Mouse (Mus musculus) embryo, embryonic 11 days (tissue): ENCODE measurements around the gene Jmjd7.

Experiments used
- DNase-seq: peaks from one replicate; pipeline ENCODE4 v3.0.0-alpha.2; 2015

Gene Jmjd7

GRCm38 (mm10) chr2:120064639-120065038 is 37.4 kb downstream of the Jmjd7 start:
- no peak for DNase-seq

- no peak for DNase-seq
Measured at GRCm38 (mm10) chr2:120065243-120065642, 38.0 kb downstream of the Jmjd7 start.

- DNase-seq: no peak
Measured at GRCm38 (mm10) chr2:120066224-120066623, 38.9 kb downstream of the Jmjd7 start.

- DNase-seq: peak; percentile 72
Measured at GRCm38 (mm10) chr2:120068555-120069465, 41.5 kb downstream of the Jmjd7 start.

GRCm38 (mm10) chr2:120069466-120069990 is 42.2 kb downstream of the Jmjd7 start:
- DNase-seq: no peak

GRCm38 (mm10) chr2:120074096-120074495 is 46.8 kb downstream of the Jmjd7 start:
- DNase-seq: no peak

GRCm38 (mm10) chr2:120076076-120076705 is 48.9 kb downstream of the Jmjd7 start:
- peak; percentile 75 for DNase-seq
